Mouse (Mus musculus): ENCODE data around the gene Sox12. TPM values are rescaled to one million over a fixed set of nuclear protein-coding genes. Genes with fewer than 3 reads are reported as not detected.

The Sox12 gene
- polyA plus RNA-seq, 1 experiment, result 3.2 TPM

DNA sequence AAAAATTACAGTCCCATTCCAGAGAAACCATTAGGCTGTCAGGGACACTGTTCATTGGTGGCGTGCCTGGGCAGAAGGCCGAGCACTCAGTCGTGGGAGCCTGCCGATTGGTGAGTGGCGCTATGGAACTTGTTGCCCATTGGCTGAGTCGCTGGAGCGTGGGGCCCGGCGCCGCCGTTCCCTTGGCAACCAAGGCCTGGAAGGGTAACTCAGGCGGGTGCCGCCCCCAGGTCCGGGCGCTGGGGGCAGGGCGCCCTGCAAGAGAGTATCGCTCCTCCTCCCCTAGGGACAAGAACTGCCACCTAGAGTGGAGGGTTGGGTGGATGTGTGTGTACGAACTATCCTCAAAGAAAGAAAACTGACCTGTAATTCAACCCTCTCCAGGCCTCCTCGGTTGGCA is 8.3 kb upstream of the Sox12 start:
- H3K27ac ChIP-seq (ENCODE audit: insufficient read depth, low read depth, low read length), result no peak overlapping the region
- H3K4me3 ChIP-seq (ENCODE audit: low read depth, low read length), result peak overlapping the region; percentile 34; the same call in 1 of the 2 replicates
- no peak for TF ChIP-seq POLR2A (IDR thresholded peaks at IDR 0.05; ENCODE audit: low read depth, low read length)
- no peak for TF ChIP-seq CTCF (IDR thresholded peaks at IDR 0.05; ENCODE audit: extremely low read depth, insufficient read length, insufficient replicate concordance, low read depth, low read length)
- H3K4me1 ChIP-seq (ENCODE audit: control insufficient read depth, insufficient read depth, insufficient read length, low read length), result peaks cover 3% of the 10 kb centered on the region; the same call in 1 of the 2 replicates
- 2% methylated on average over 19 of the region's 19 CpGs for WGBS
- H3K36me3 ChIP-seq (ENCODE audit: control insufficient read depth, insufficient read depth, low read length), result no peaks in the 10 kb centered on the region
- 0 out of 2 replicates have a peak, but pooled peaks cover 4% of the 10 kb centered on the region for H3K27me3 ChIP-seq (ENCODE audit: control insufficient read depth, insufficient read depth, low read length)

- no peak overlapping the region for H3K27ac ChIP-seq (ENCODE audit: insufficient read depth, low read depth, low read length)
- H3K4me1 ChIP-seq (ENCODE audit: control insufficient read depth, insufficient read depth, insufficient read length, low read length), result peaks cover 12% of the 10 kb centered on the region
- H3K36me3 ChIP-seq (ENCODE audit: control insufficient read depth, insufficient read depth, low read length), result no peaks in the 10 kb centered on the region
- peak overlapping the region; percentile 52 for H3K4me3 ChIP-seq (ENCODE audit: low read depth, low read length)
- TF ChIP-seq POLR2A (IDR thresholded peaks at IDR 0.05; ENCODE audit: low read depth, low read length) (no peak), CTCF (IDR thresholded peaks at IDR 0.05; ENCODE audit: extremely low read depth, insufficient read length, insufficient replicate concordance, low read depth, low read length) (no peak)
- WGBS, result 7% methylated on average over 13 of the region's 13 CpGs
- peaks cover 14% of the 10 kb centered on the region for H3K27me3 ChIP-seq (ENCODE audit: control insufficient read depth, insufficient read depth, low read length)
Observed at GRCm38 (mm10) chr2:152399122-152399542, 1.3 kb upstream of the Sox12 start.

- peak overlapping the region; percentile 48 for H3K27ac ChIP-seq (ENCODE audit: insufficient read depth, low read depth, low read length)
- H3K4me1 ChIP-seq (ENCODE audit: control insufficient read depth, insufficient read depth, insufficient read length, low read length), result peaks cover 12% of the 10 kb centered on the region
- no peak; the same call in 1 of the 2 replicates for TF ChIP-seq POLR2A (IDR thresholded peaks at IDR 0.05; ENCODE audit: low read depth, low read length)
- no peak for TF ChIP-seq CTCF (IDR thresholded peaks at IDR 0.05; ENCODE audit: extremely low read depth, insufficient read length, insufficient replicate concordance, low read depth, low read length)
- WGBS, result under 1% methylated on average over 38 of the region's 38 CpGs
- no peaks in the 10 kb centered on the region for H3K36me3 ChIP-seq (ENCODE audit: control insufficient read depth, insufficient read depth, low read length)
- H3K27me3 ChIP-seq (ENCODE audit: control insufficient read depth, insufficient read depth, low read length), result peaks cover 14% of the 10 kb centered on the region
- H3K4me3 ChIP-seq (ENCODE audit: low read depth, low read length), result peak overlapping the region; percentile 89
Observed at GRCm38 (mm10) chr2:152398691-152399090, 828 bp upstream of the Sox12 start.

GRCm38 (mm10) chr2:152397004-152397589 is 766 bp downstream of the Sox12 start:
- peaks cover 14% of the 10 kb centered on the region for H3K27me3 ChIP-seq (ENCODE audit: control insufficient read depth, insufficient read depth, low read length)
- H3K4me1 ChIP-seq (ENCODE audit: control insufficient read depth, insufficient read depth, insufficient read length, low read length), result peaks cover 12% of the 10 kb centered on the region
- H3K27ac ChIP-seq (ENCODE audit: insufficient read depth, low read depth, low read length), result peak overlapping the region; percentile 63
- no peaks in the 10 kb centered on the region for H3K36me3 ChIP-seq (ENCODE audit: control insufficient read depth, insufficient read depth, low read length)
- H3K4me3 ChIP-seq (ENCODE audit: low read depth, low read length), result peak overlapping the region; percentile 89
- WGBS, result under 1% methylated on average over 73 of the region's 77 CpGs
- no peak for TF ChIP-seq POLR2A (IDR thresholded peaks at IDR 0.05; ENCODE audit: low read depth, low read length)
- TF ChIP-seq CTCF (IDR thresholded peaks at IDR 0.05; ENCODE audit: extremely low read depth, insufficient read length, insufficient replicate concordance, low read depth, low read length), result no peak

GRCm38 (mm10) chr2:152396110-152397003 is 1.5 kb downstream of the Sox12 start:
- peak overlapping the region; percentile 40; the same call in 1 of the 2 replicates for H3K27ac ChIP-seq (ENCODE audit: insufficient read depth, low read depth, low read length)
- no peak for TF ChIP-seq POLR2A (IDR thresholded peaks at IDR 0.05; ENCODE audit: low read depth, low read length)
- TF ChIP-seq CTCF (IDR thresholded peaks at IDR 0.05; ENCODE audit: extremely low read depth, insufficient read length, insufficient replicate concordance, low read depth, low read length), result peak; percentile 32; the same call in 1 of the 2 replicates
- WGBS, result 2% methylated on average over 45 of the region's 46 CpGs

GRCm38 (mm10) chr2:152395271-152395920 is 2.5 kb downstream of the Sox12 start:
- Histone ChIP-seq H3K27me3 (ENCODE audit: control insufficient read depth, insufficient read depth, low read length) (peaks cover 14% of the 10 kb centered on the region), H3K4me1 (ENCODE audit: control insufficient read depth, insufficient read depth, insufficient read length, low read length) (peaks cover 12% of the 10 kb centered on the region), H3K36me3 (ENCODE audit: control insufficient read depth, insufficient read depth, low read length) (no peaks in the 10 kb centered on the region), H3K27ac (ENCODE audit: insufficient read depth, low read depth, low read length) (no peak overlapping the region), H3K4me3 (ENCODE audit: low read depth, low read length) (peak overlapping the region; percentile 89)
- WGBS, result 54% methylated on average over 13 of the region's 13 CpGs
- TF ChIP-seq CTCF (IDR thresholded peaks at IDR 0.05; ENCODE audit: extremely low read depth, insufficient read length, insufficient replicate concordance, low read depth, low read length) (no peak), POLR2A (IDR thresholded peaks at IDR 0.05; ENCODE audit: low read depth, low read length) (no peak)

More at GRCm38 (mm10) chr2:152396110-152397003, 1.5 kb downstream of the Sox12 start:
- peaks cover 14% of the 10 kb centered on the region for H3K27me3 ChIP-seq (ENCODE audit: control insufficient read depth, insufficient read depth, low read length)
- peaks cover 12% of the 10 kb centered on the region for H3K4me1 ChIP-seq (ENCODE audit: control insufficient read depth, insufficient read depth, insufficient read length, low read length)
- H3K4me3 ChIP-seq (ENCODE audit: low read depth, low read length), result peak overlapping the region; percentile 89
- H3K36me3 ChIP-seq (ENCODE audit: control insufficient read depth, insufficient read depth, low read length), result no peaks in the 10 kb centered on the region

Measured in small intestine, adult 2 months (tissue).